Mouse (Mus musculus): ENCODE measurements around the gene Gm10800. TPM values are rescaled to one million over a fixed set of nuclear protein-coding genes. Genes with fewer than 3 reads are reported as not detected.
"Not testable (repeated sequence)": the region's sequence is repeated elsewhere in the genome, so short reads cannot be mapped to it uniquely, and the experiment has no call there.

Gm10800 gene
- 5.1 and 6.5 TPM in 2 replicates for polyA plus RNA-seq (2015; fragmentation: Nextera tagmentation; extraction: Ambion mirVana)

- not testable (repeated sequence) for H3K27ac ChIP-seq; H3K4me1 ChIP-seq (replicated peaks); H3K36me3 ChIP-seq; ATAC-seq (ENCODE audit: low FRiP score); H3K9me3 ChIP-seq; H3K9ac ChIP-seq; H3K4me3 ChIP-seq; H3K4me2 ChIP-seq; H3K27me3 ChIP-seq
- 86% methylated on average over 4 of the region's 4 CpGs for WGBS
These were observed at the start of gene Gm10800 for GRCm38 (mm10) chr2:98667201-98667600. TSS of gene Gm10800 (minus strand) at chr2:98667301.

- H3K4me3 ChIP-seq, result no peak overlapping the region
- 96% methylated on average over 1 of the region's 1 CpGs for WGBS
- no peaks in the 10 kb centered on the region for H3K4me1 ChIP-seq (replicated peaks)
- no peak overlapping the region for H3K4me2 ChIP-seq
- no peaks in the 10 kb centered on the region for H3K36me3 ChIP-seq
- H3K9me3 ChIP-seq, result no peaks in the 10 kb centered on the region
- no peaks in the 10 kb centered on the region for H3K27me3 ChIP-seq
- H3K9ac ChIP-seq, result no peak overlapping the region
- no peak for ATAC-seq (ENCODE audit: low FRiP score)
- H3K27ac ChIP-seq, result no peak overlapping the region
These were observed 30.4 kb upstream of the Gm10800 start for GRCm38 (mm10) chr2:98697533-98697932.

GRCm38 (mm10) chr2:98661937-98662336 is 5.2 kb downstream of the Gm10800 start, which contains the start of gene Gm10801:
TSS of gene Gm10801 (plus strand) at chr2:98662237.
- WGBS, result 83% methylated on average over 4 of the region's 5 CpGs
- not testable (repeated sequence) for H3K9ac ChIP-seq; H3K4me3 ChIP-seq; ATAC-seq (ENCODE audit: low FRiP score); H3K27ac ChIP-seq; H3K4me2 ChIP-seq; H3K4me1 ChIP-seq (replicated peaks); H3K27me3 ChIP-seq; H3K36me3 ChIP-seq; H3K9me3 ChIP-seq

Other genes with a start within 250 kb of the Gm10800 start
- 1.9 and 2.0 TPM in 2 replicates for gene Gm10801, start 5.1 kb downstream of the Gm10800 start, polyA plus RNA-seq (2015; fragmentation: Nextera tagmentation; extraction: Ambion mirVana)